Mouse (Mus musculus) limb, embryonic 14.5 days (tissue): ENCODE results near the gene Gtf2i. TPM values are rescaled to one million over a fixed set of nuclear protein-coding genes. Genes with fewer than 3 reads are reported as not detected.

Source experiments
- ATAC-seq: fragments of 200-750 bp; cut with Nextera tagmentation; 2 replicates; pipeline ENCODE4 v1.8.0; 2017; ENCODE audit warnings: low read depth, moderate number of reproducible peaks, moderate TSS enrichment; ENCODE audit not compliant: low FRiP score
- DNase-seq: peaks from one replicate; pipeline ENCODE4 v3.0.0-alpha.2; 2015; ENCODE audit warnings: low spot score
- H3K27ac ChIP-seq: fragments of 300-500 bp; sonication (generic); replicated peaks from 2 replicates; pipeline ENCODE4 v1.5.1; 2014; ENCODE audit warnings: low read depth, mild to moderate bottlenecking, low read length, moderate library complexity, mixed read lengths
- H3K27me3 ChIP-seq: fragments of 300-500 bp; sonication (generic); 2 replicates; pipeline ENCODE4 v1.6.1; 2014; ENCODE audit warnings: low read length, mixed read lengths; ENCODE audit not compliant: control insufficient read depth, insufficient read depth
- H3K36me3 ChIP-seq: fragments of 300-500 bp; sonication (generic); 2 replicates; pipeline ENCODE4 v1.6.1; 2014; ENCODE audit warnings: mild to moderate bottlenecking, low read length, moderate library complexity, mixed read lengths; ENCODE audit not compliant: control insufficient read depth, insufficient read depth
- H3K4me1 ChIP-seq: fragments of 300-500 bp; sonication (generic); 2 replicates; pipeline ENCODE4 v1.6.1; 2014; ENCODE audit warnings: antibody characterized with exemption, low read length, mixed read lengths; ENCODE audit not compliant: control insufficient read depth, insufficient read depth
- H3K4me2 ChIP-seq: fragments of 300-500 bp; sonication (generic); replicated peaks from 2 replicates; pipeline ENCODE4 v1.6.1; 2014; ENCODE audit warnings: low read depth, mild to moderate bottlenecking, low read length, moderate library complexity; ENCODE audit not compliant: severe bottlenecking
- H3K4me3 ChIP-seq: fragments of 300-500 bp; sonication (generic); replicated peaks from 2 replicates; pipeline ENCODE4 v1.5.1; 2014; ENCODE audit warnings: low read length
- H3K9ac ChIP-seq: fragments of 300-500 bp; sonication (generic); 2 replicates; pipeline ENCODE4 v1.6.1; 2014; ENCODE audit warnings: mild to moderate bottlenecking, low read depth, low read length, moderate library complexity; ENCODE audit not compliant: severe bottlenecking
- H3K9me3 ChIP-seq: fragments of 300-500 bp; sonication (generic); 2 replicates; pipeline ENCODE4 v1.6.1; 2016; ENCODE audit warnings: low read length; ENCODE audit not compliant: control insufficient read depth
- POLR2A ChIP-seq: fragments of 200-500 bp; IDR thresholded peaks from 2 replicates; pipeline ENCODE4 v1.8.0; 2012; ENCODE audit warnings: inconsistent platforms, mild to moderate bottlenecking, moderate library complexity, borderline replicate concordance; ENCODE audit not compliant: insufficient read depth, insufficient read length; ENCODE audit errors: extremely low read depth
- WGBS: fragments of 180-500 bp; shearing (Covaris S2); extraction: QIAGEN DNeasy Blood & Tissue Kit; methylation state at CpG from one replicate; pipeline ENCODE4 v1.1.7; 2014; 5-methylcytosine and 5-hydroxymethylcytosine counted together
- polyA plus RNA-seq, 2 experiments: library from polyadenylated mRNA; depleted of rRNA in 1 of 2; stranded (reverse) in 1 of 2; unstranded in 1 of 2; fragments of >200 nt; fragmentation: Nextera tagmentation in 1 of 2; extraction: Ambion mirVana in 1 of 2; gene quantifications; 2 replicates each; pipeline versions ENCODE4 v1.2.1 to v1.2.3; 2012 to 2014

The Gtf2i gene
- polyA plus RNA-seq, 2 experiments = 169 to 190 TPM

- H3K4me1 ChIP-seq = peaks cover 25% of the 10 kb centered on the region
- H3K27ac ChIP-seq = no peak overlapping the region
- ATAC-seq (no peak), DNase-seq (no peak)
- H3K27me3 ChIP-seq = no peaks in the 10 kb centered on the region
- no peak overlapping the region for H3K4me3 ChIP-seq
- no peak overlapping the region for H3K4me2 ChIP-seq
- WGBS = 93% methylated on average over 11 of the region's 11 CpGs
- H3K9me3 ChIP-seq = no peaks in the 10 kb centered on the region
- H3K9ac ChIP-seq = no peak overlapping the region
- TF ChIP-seq POLR2A = no peak
- peaks cover 67% of the 10 kb centered on the region for H3K36me3 ChIP-seq
Observed at GRCm38 (mm10) chr5:134237508-134237907, 77.1 kb downstream of the Gtf2i start.

- Histone ChIP-seq H3K9ac (no peak overlapping the region), H3K4me1 (peaks cover 27% of the 10 kb centered on the region), H3K27me3 (no peaks in the 10 kb centered on the region), H3K36me3 (peaks cover 60% of the 10 kb centered on the region), H3K4me3 (no peak overlapping the region), H3K9me3 (no peaks in the 10 kb centered on the region), H3K27ac (no peak overlapping the region), H3K4me2 (no peak overlapping the region)
- no peak for DNase-seq
- WGBS = 86% methylated on average over 6 of the region's 6 CpGs
- ATAC-seq = no peak
- no peak for TF ChIP-seq POLR2A
Observed at GRCm38 (mm10) chr5:134236796-134237195, 77.8 kb downstream of the Gtf2i start.

DNA sequence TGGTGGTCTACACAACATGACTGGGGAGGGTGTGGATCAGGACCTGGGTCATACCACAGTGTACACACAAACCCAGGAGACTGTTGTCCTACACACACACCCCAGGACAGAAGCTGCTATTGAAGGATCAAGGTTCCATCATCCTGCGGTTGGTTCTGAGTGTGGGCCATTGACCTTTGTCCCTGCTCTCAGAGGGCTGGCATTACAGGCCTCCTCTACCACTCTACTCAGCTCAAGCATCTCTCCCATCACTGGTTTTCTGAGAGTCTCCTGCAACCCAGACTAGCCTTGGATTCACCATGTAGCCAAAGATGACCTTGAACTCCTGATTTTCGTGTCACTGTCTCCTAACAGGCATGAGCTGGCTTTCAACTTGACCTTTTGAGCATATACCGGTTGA is 78.3 kb downstream of the Gtf2i start:
- 84% methylated on average over 3 of the region's 3 CpGs for WGBS

GRCm38 (mm10) chr5:134235111-134235510 is 79.4 kb downstream of the Gtf2i start:
- no peak overlapping the region for H3K9ac ChIP-seq
- DNase-seq = peak; percentile 76
- WGBS = 13% methylated on average over 6 of the region's 6 CpGs

More for the DNA sequence above, 78.3 kb downstream of the Gtf2i start:
- Histone ChIP-seq H3K4me3 (no peak overlapping the region), H3K9ac (no peak overlapping the region), H3K9me3 (no peaks in the 10 kb centered on the region), H3K4me2 (no peak overlapping the region), H3K36me3 (peaks cover 55% of the 10 kb centered on the region), H3K27me3 (no peaks in the 10 kb centered on the region), H3K27ac (peak overlapping the region; percentile 55; the same call in 1 of the 2 replicates), H3K4me1 (peaks cover 27% of the 10 kb centered on the region)
- DNase-seq (no peak), ATAC-seq (no peak)
- TF ChIP-seq POLR2A = no peak

DNA sequence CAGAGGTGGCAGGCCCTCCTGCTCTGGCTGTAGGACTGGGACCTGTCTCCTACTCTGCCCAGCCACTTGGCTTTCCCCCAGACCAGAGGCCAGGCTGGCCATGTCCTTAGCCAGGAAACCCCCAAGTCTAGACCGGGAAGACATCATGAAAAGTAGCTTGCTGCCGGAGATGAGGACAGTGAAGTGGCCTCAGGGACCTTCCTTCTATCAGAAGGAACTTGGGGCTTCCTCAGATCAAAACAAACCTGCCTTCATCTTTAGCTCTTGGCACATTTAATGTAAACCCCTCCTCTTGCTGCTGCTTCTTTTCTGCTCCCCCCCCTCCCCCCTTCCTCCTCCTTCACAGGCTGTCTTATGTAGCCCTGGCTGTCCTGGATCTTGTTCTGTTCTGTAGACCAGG is 80.4 kb downstream of the Gtf2i start:
- H3K9me3 ChIP-seq = no peaks in the 10 kb centered on the region
- H3K9ac ChIP-seq = no peak overlapping the region
- H3K27me3 ChIP-seq = no peaks in the 10 kb centered on the region
- ATAC-seq (no peak), DNase-seq (no peak)
- 54% methylated on average over 2 of the region's 2 CpGs for WGBS
- no peak overlapping the region for H3K4me2 ChIP-seq
- H3K27ac ChIP-seq = peak overlapping the region; percentile 58; the same call in 1 of the 2 replicates
- peaks cover 34% of the 10 kb centered on the region for H3K36me3 ChIP-seq
- no peak for TF ChIP-seq POLR2A
- peaks cover 27% of the 10 kb centered on the region for H3K4me1 ChIP-seq
- no peak overlapping the region for H3K4me3 ChIP-seq

More at GRCm38 (mm10) chr5:134235111-134235510, 79.4 kb downstream of the Gtf2i start:
- H3K4me2 ChIP-seq = no peak overlapping the region
- peak; percentile 69; the same call in 1 of the 2 replicates for ATAC-seq
- H3K36me3 ChIP-seq = peaks cover 43% of the 10 kb centered on the region
- H3K27ac ChIP-seq = peak overlapping the region; percentile 58
- no peaks in the 10 kb centered on the region for H3K9me3 ChIP-seq
- H3K4me1 ChIP-seq = peaks cover 27% of the 10 kb centered on the region
- no peak for TF ChIP-seq POLR2A
- no peak overlapping the region for H3K4me3 ChIP-seq
- H3K27me3 ChIP-seq = no peaks in the 10 kb centered on the region

DNA sequence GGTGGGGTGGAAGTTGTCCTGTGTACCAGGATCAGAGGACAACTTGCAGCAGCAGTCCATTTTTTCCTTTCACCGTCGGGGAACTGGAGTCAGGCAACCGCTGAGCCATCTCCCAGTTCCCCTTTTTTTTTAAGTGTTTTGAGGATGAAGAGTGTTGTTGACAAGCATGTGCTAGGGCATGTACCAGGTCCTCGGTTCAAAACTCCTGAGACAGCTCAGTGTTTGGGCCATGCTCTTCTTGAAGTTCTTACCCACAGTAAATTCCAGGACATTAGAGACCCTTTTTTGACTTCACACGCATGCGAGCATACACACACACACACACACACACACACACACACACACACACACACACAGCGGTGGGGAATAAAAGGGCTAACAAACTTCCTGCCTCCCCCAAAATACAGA is 81.3 kb downstream of the Gtf2i start:
- no peak for TF ChIP-seq POLR2A
- Histone ChIP-seq H3K9ac (no peak overlapping the region), H3K36me3 (peaks cover 25% of the 10 kb centered on the region), H3K9me3 (no peaks in the 10 kb centered on the region), H3K4me2 (no peak overlapping the region), H3K27me3 (no peaks in the 10 kb centered on the region), H3K27ac (no peak overlapping the region), H3K4me1 (peaks cover 27% of the 10 kb centered on the region), H3K4me3 (no peak overlapping the region)
- DNase-seq = no peak
- 31% methylated on average over 7 of the region's 7 CpGs for WGBS
- ATAC-seq = no peak
